Mouse (Mus musculus) spleen, embryonic (tissue): ENCODE results near the gene 1700017B05Rik.
"Not testable (repeated sequence)": the region's sequence is repeated elsewhere in the genome, so short reads cannot be mapped to it uniquely, and the experiment has no call there.

ENCODE experiments used
- CTCF ChIA-PET: fragments of 350-600 bp; sonication (Branson Sonifier 250); formaldehyde crosslinking; loops from one replicate; lab custom pipeline; 2022; lab: Charles Lee

1700017B05Rik gene

GRCm38 (mm10) chr9:57220356-57220755 lies 42.1 kb downstream of the 1700017B05Rik start:
- CTCF ChIA-PET: interaction anchor here (0.5 to 0.6 kb wide), 2 partner anchors 364 to 1236 kb away, joined by 3 to 4 read pairs; no protein-coding TSS in a partner anchor

GRCm38 (mm10) chr9:57219511-57219910 lies 42.9 kb downstream of the 1700017B05Rik start:
- CTCF ChIA-PET: no interaction called here

- CTCF ChIA-PET: no interaction called here
Measured at GRCm38 (mm10) chr9:57218776-57219175, 43.6 kb downstream of the 1700017B05Rik start.

- CTCF ChIA-PET: no interaction called here
Measured at GRCm38 (mm10) chr9:57217220-57217619, 45.2 kb downstream of the 1700017B05Rik start.

- CTCF ChIA-PET: interaction anchor here (0.6 kb wide), 1 partner anchor 260 kb away, joined by 12 read pairs; no protein-coding TSS in a partner anchor
Measured at GRCm38 (mm10) chr9:57214500-57214899, 47.9 kb downstream of the 1700017B05Rik start.

GRCm38 (mm10) chr9:57212448-57213222 lies 49.8 kb downstream of the 1700017B05Rik start:
- CTCF ChIA-PET: no interaction called here

GRCm38 (mm10) chr9:57209316-57209715 lies 53.1 kb downstream of the 1700017B05Rik start:
- CTCF ChIA-PET: no interaction called here

- CTCF ChIA-PET: no interaction called here
Measured at GRCm38 (mm10) chr9:57206896-57207295, 55.5 kb downstream of the 1700017B05Rik start.

GRCm38 (mm10) chr9:57203571-57203970 lies 58.8 kb downstream of the 1700017B05Rik start:
- CTCF ChIA-PET: not testable (repeated sequence)
